Mouse (Mus musculus): ENCODE measurements around the gene Ldlr. TPM values are rescaled to one million over a fixed set of nuclear protein-coding genes. Genes with fewer than 3 reads are reported as not detected.

Gene Ldlr
- total and polyA plus RNA-seq, 3 experiments: 69.1 to 90.6 TPM; not detected in 1

DNA sequence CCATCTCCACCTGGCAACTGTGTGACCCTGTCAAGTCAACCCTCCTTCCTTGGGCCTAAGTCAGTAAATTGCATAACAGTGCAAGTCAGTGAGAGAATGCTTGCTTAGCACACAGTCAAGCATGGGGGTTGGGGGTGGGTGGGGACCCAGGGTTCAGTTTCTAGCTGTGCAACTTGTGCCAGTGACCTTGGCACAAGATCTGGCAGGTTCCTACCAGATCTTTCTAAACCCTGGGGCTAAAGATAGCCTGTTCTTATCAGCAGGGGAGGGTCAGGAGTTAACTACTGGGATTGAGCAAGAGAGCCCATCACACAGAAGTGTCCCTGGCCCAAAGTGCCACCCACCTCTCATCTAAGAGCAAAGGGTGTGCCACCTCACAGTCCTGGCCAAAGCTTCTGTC lies 38.9 kb downstream of the Ldlr start:
- Histone ChIP-seq H3K36me3 (ENCODE audit: control insufficient read depth in 1 of 2, insufficient read depth in 2 of 2, low read length in 2 of 2) (peaks cover 0 to 24% of the 10 kb centered on the region in 2 experiments; a peak in 2 of 4 replicates), H3K79me2 (ENCODE audit: control insufficient read depth, insufficient read depth, low read length, poor library complexity) (peaks cover 25% of the 10 kb centered on the region), H3K27ac (ENCODE audit: control insufficient read depth, low read depth, low read length) (no peak overlapping the region), H3K4me3 (ENCODE audit: control insufficient read depth in 1 of 2, insufficient read depth in 1 of 2, low read depth in 2 of 2, low read length in 2 of 2) (no peak overlapping the region), H3K9me3 (replicated peaks; ENCODE audit: insufficient read depth, low read length) (no peaks in the 10 kb centered on the region), H3K27me3 (ENCODE audit: control insufficient read depth in 1 of 2, insufficient read depth in 2 of 2, low read length in 2 of 2) (no peaks in the 10 kb centered on the region), H3K4me1 (ENCODE audit: control insufficient read depth in 1 of 2, insufficient read depth in 2 of 2, low read length in 2 of 2) (peaks cover 9 to 31% of the 10 kb centered on the region in 2 experiments), H3K9ac (ENCODE audit: control insufficient read depth, low read depth, low read length, poor library complexity, severe bottlenecking) (no peak overlapping the region)
- no peak for DNase-seq (ENCODE audit: low read depth, low spot score)
- TF ChIP-seq CHD1 (IDR thresholded peaks at IDR 0.05; ENCODE audit: low read depth, low read length) (no peak), ETS1 (IDR thresholded peaks at IDR 0.05; ENCODE audit: low read depth, low read length) (0 out of 2 replicates have a peak, but pooled peaks have one; percentile 24), MYB (IDR thresholded peaks at IDR 0.05; ENCODE audit: low read depth, low read length) (no peak), SIN3A (IDR thresholded peaks at IDR 0.05; ENCODE audit: low read length) (no peak), JUND (IDR thresholded peaks at IDR 0.05; ENCODE audit: low read depth, low read length) (no peak), ZC3H11A (IDR thresholded peaks at IDR 0.05; ENCODE audit: low read depth, low read length) (no peak), USF1 (IDR thresholded peaks at IDR 0.05; ENCODE audit: low read depth, low read length) (no peak)

DNA sequence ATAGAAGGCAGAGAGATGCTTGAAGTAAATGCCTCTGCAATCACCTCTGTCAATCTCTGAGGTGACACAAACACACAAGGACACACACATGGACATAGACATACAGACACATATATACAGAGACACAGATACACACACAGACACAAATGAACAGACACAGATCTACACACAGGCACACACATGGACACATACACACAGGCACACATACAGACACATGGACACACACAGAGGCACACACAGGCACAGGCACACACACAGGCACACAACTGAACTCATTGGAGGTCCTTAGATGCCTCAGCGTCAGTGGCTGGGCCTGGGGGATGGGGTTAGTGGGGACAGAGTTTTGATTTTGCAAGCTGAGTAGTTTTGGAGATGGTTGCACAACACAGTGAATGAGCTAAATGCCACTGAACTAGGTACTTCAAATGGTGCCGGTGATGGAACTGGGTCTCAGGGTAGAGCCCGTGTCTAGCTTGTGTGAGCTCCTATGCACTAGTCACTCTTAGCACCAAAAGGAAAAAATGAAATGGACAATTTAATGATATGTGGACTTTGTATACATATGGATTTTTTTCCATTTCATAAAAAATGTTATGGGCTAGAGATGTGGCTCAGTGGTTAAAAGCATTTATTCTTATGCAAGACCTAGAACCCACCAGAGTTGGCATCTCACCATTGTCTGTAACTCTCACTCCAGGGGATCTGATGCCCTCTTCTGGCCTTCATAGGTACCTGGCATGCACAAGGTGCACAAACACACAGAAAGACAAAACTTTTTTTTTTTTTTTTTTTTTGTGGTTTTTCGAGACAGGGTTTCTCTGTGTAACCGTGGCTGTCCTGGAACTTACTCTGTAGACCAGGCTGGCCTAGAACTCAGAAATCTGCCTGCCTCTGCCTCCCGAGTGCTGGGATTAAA lies 41.1 kb downstream of the Ldlr start:
- Histone ChIP-seq H3K27ac (ENCODE audit: control insufficient read depth, low read depth, low read length) (no peak overlapping the region), H3K9ac (ENCODE audit: control insufficient read depth, low read depth, low read length, poor library complexity, severe bottlenecking) (no peak overlapping the region), H3K79me2 (ENCODE audit: control insufficient read depth, insufficient read depth, low read length, poor library complexity) (peaks cover 8% of the 10 kb centered on the region), H3K9me3 (replicated peaks; ENCODE audit: insufficient read depth, low read length) (no peaks in the 10 kb centered on the region), H3K4me3 (ENCODE audit: control insufficient read depth in 1 of 2, insufficient read depth in 1 of 2, low read depth in 2 of 2, low read length in 2 of 2) (no peak overlapping the region), H3K4me1 (ENCODE audit: control insufficient read depth in 1 of 2, insufficient read depth in 2 of 2, low read length in 2 of 2) (peaks cover 9 to 19% of the 10 kb centered on the region in 2 experiments), H3K27me3 (ENCODE audit: control insufficient read depth in 1 of 2, insufficient read depth in 2 of 2, low read length in 2 of 2) (no peaks in the 10 kb centered on the region), H3K36me3 (ENCODE audit: control insufficient read depth in 1 of 2, insufficient read depth in 2 of 2, low read length in 2 of 2) (peaks cover 0 to 14% of the 10 kb centered on the region in 2 experiments; a peak in 2 of 4 replicates)
- TF ChIP-seq MAX (IDR thresholded peaks at IDR 0.05; ENCODE audit: low read length) (no peak), USF2 (IDR thresholded peaks at IDR 0.05; ENCODE audit: borderline replicate concordance in 1 of 2, insufficient read depth in 1 of 2, low read depth in 1 of 2, low read length in 2 of 2) (no peak), ZC3H11A (IDR thresholded peaks at IDR 0.05; ENCODE audit: low read depth, low read length) (peak; percentile 47), POLR2AphosphoS5 (IDR thresholded peaks at IDR 0.05; ENCODE audit: borderline replicate concordance, low read depth, low read length) (peak; percentile 69; the same call in 1 of the 2 replicates), GABPA (IDR thresholded peaks at IDR 0.05; ENCODE audit: low read depth, low read length) (no peak), MAFK (IDR thresholded peaks at IDR 0.05; ENCODE audit: borderline replicate concordance, low read depth, low read length) (no peak), GATA1 (IDR thresholded peaks at IDR 0.05; ENCODE audit: low read depth, low read length) (no peak), CHD1 (IDR thresholded peaks at IDR 0.05; ENCODE audit: low read depth, low read length) (no peak), CTCF (IDR thresholded peaks at IDR 0.05 in 2 of 3, conservative IDR thresholded peaks at IDR 0.05 in 1 of 3; ENCODE audit: control insufficient read depth in 1 of 3, insufficient read depth in 1 of 3, low read depth in 2 of 3, low read length in 3 of 3, poor library complexity in 1 of 3, severe bottlenecking in 1 of 3) (peak; percentile 41 to 63 (median 54)), SMC3 (IDR thresholded peaks at IDR 0.05; ENCODE audit: low read depth, low read length) (peak; percentile 65), POLR2AphosphoS2 (IDR thresholded peaks at IDR 0.05; ENCODE audit: low read length) (no peak), HCFC1 (IDR thresholded peaks at IDR 0.05; ENCODE audit: low read depth, low read length) (no peak), TCF12 (IDR thresholded peaks at IDR 0.05; ENCODE audit: low read depth, low read length) (no peak), MYC (IDR thresholded peaks at IDR 0.05; ENCODE audit: low read depth, low read length) (0 out of 2 replicates have a peak, but pooled peaks have one; percentile 36), MAZ (IDR thresholded peaks at IDR 0.05; ENCODE audit: low read depth, low read length) (no peak), JUND (IDR thresholded peaks at IDR 0.05; ENCODE audit: low read depth, low read length) (no peak), RAD21 (IDR thresholded peaks at IDR 0.05; ENCODE audit: low read depth, low read length) (peak; percentile 62), ETS1 (IDR thresholded peaks at IDR 0.05; ENCODE audit: low read depth, low read length) (no peak), ZNF384 (IDR thresholded peaks at IDR 0.05; ENCODE audit: low read depth, low read length) (peak; percentile 92)
- DNase-seq (ENCODE audit: low read depth, low spot score): peak; percentile 64

Data from MEL (cell line).